Comparison of ENCODE assay signal across 25 mouse cellular contexts in the genomic region with DNA sequence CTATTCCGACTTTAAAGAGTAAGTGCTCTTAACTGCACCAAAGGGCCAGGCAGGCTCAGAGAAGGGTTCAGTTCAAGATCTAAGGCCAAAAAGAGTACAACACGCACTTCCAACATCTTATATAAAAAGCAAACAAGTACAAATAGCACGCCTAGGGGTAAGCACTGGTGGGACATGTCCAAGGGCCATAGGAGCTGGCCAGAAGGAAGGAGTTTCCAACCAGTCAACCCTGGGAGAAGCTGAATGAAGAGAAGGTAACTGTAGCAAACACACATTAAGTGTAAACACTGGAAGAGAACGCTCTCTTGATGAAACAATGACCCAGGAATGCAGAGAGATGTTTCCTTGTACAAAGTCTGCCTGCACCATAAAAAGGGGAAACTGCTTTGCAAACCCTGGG.
"Had no signal": no experiment of that assay in that cellular context is flagged by ENCODE, and none has a peak within 500 bp of the region (broad histone marks: within the 10 kb centered on the region; RNA-seq: fewer than 3 reads in every experiment).

No protein-coding gene starts in this region.

- H3K27ac ChIP-seq: heart, adult 2 months; heart, embryonic 13.5 days; heart, embryonic 15.5 days; hindbrain, embryonic 13.5 days; hindbrain, embryonic 15.5 days; hindbrain, postnatal 0 days; intestine, embryonic 15.5 days; layer of hippocampus, adult 2 months; limb, embryonic 13.5 days; limb, embryonic 15.5 days had no signal

- H3K4me1 ChIP-seq: heart, embryonic 13.5 days; intestine, embryonic 15.5 days had no signal

- H3K9ac ChIP-seq: forebrain, postnatal 0 days; heart, embryonic 13.5 days; heart, embryonic 15.5 days; hindbrain, embryonic 13.5 days; hindbrain, embryonic 15.5 days; intestine, embryonic 15.5 days; limb, embryonic 13.5 days; limb, embryonic 15.5 days had no signal

- H3K4me2 ChIP-seq: heart, embryonic 11.5 days; heart, embryonic 13.5 days; heart, embryonic 15.5 days; hindbrain, embryonic 13.5 days; hindbrain, embryonic 15.5 days; intestine, embryonic 15.5 days; limb, embryonic 13.5 days; limb, embryonic 15.5 days had no signal

- DNase-seq: forebrain, postnatal 0 days; gastrocnemius, postnatal 14 days; gastrocnemius, postnatal 36 days; heart, adult 11 months; heart, adult 2 months; heart, postnatal 14 days; heart, postnatal 36 days; kidney, adult 18-20 months; kidney, adult 8-10 months; kidney, postnatal 10 days; kidney, postnatal 25 days; kidney, postnatal 4 days; layer of hippocampus, postnatal 36 days; left cerebral cortex, postnatal 4 days had no signal

- H3K9me3 ChIP-seq: heart, embryonic 13.5 days; heart, embryonic 15.5 days; hindbrain, embryonic 13.5 days; hindbrain, embryonic 15.5 days; intestine, embryonic 15.5 days; limb, embryonic 13.5 days; limb, embryonic 15.5 days had no signal

- ATAC-seq: forebrain, postnatal 0 days; hindbrain, postnatal 0 days; intestine, embryonic 15.5 days; intestine, postnatal 0 days had no signal

- H3K4me3 ChIP-seq: heart, adult 2 months; heart, embryonic 13.5 days; heart, embryonic 15.5 days; hindbrain, embryonic 13.5 days; hindbrain, embryonic 15.5 days; intestine, embryonic 15.5 days; layer of hippocampus, adult 2 months; limb, embryonic 13.5 days; limb, embryonic 15.5 days had no signal

- H3K27me3 ChIP-seq: heart, embryonic 13.5 days; heart, embryonic 15.5 days; hindbrain, embryonic 13.5 days; hindbrain, embryonic 15.5 days; intestine, embryonic 15.5 days; limb, embryonic 13.5 days; limb, embryonic 15.5 days had no signal
